Mouse (Mus musculus) forebrain, postnatal 0 days (tissue): ENCODE measurements around the gene Axin2. TPM values are rescaled to one million over a fixed set of nuclear protein-coding genes. Genes with fewer than 3 reads are reported as not detected.
A peak's percentile ranks its signal among the peaks of the same experiment; 100 is the strongest.

Experiments used
- ATAC-seq: fragments of 200-750 bp; cut with Nextera tagmentation; 2 replicates; pipeline ENCODE4 v1.8.0; 2017; ENCODE audit warnings: mild to moderate bottlenecking, moderate library complexity
- DNase-seq: peaks from one replicate; pipeline ENCODE4 v3.0.0-alpha.2; 2015
- H3K27ac ChIP-seq: fragments of 300-500 bp; sonication (generic); 2 replicates; pipeline ENCODE4 v1.5.1; 2014; ENCODE audit warnings: low read depth, mild to moderate bottlenecking, antibody characterized with exemption, low read length, moderate library complexity, mixed read lengths
- H3K27me3 ChIP-seq: fragments of 300-500 bp; sonication (generic); 2 replicates; pipeline ENCODE4 v1.6.1; 2014; ENCODE audit warnings: mild to moderate bottlenecking, low read length, mixed read lengths; ENCODE audit not compliant: insufficient read depth
- H3K36me3 ChIP-seq: fragments of 300-500 bp; sonication (generic); 2 replicates; pipeline ENCODE4 v1.6.1; 2014; ENCODE audit warnings: mild to moderate bottlenecking, moderate library complexity; ENCODE audit not compliant: insufficient read depth
- H3K4me1 ChIP-seq: fragments of 300-500 bp; sonication (generic); 2 replicates; pipeline ENCODE4 v1.6.1; 2014; ENCODE audit warnings: antibody characterized with exemption; ENCODE audit not compliant: insufficient read depth
- H3K4me2 ChIP-seq: fragments of 300-500 bp; sonication (generic); 2 replicates; pipeline ENCODE4 v1.6.1; 2014; ENCODE audit warnings: low read depth, mild to moderate bottlenecking, moderate library complexity
- H3K4me3 ChIP-seq: fragments of 300-500 bp; sonication (generic); 2 replicates; pipeline ENCODE4 v1.5.1; 2014; ENCODE audit warnings: low read depth, low read length, mixed read lengths
- H3K9ac ChIP-seq: fragments of 300-500 bp; sonication (generic); 2 replicates; pipeline ENCODE4 v1.6.1; 2014; ENCODE audit warnings: mild to moderate bottlenecking
- H3K9me3 ChIP-seq: fragments of 300-500 bp; sonication (generic); 2 replicates; pipeline ENCODE4 v1.6.1; 2016; ENCODE audit warnings: low read length
- CTCF ChIP-seq: sonication (generic); IDR thresholded peaks from 2 replicates; pipeline ENCODE4 v1.5.1; 2016; ENCODE audit warnings: antibody characterized with exemption, control low read depth, low read depth
- WGBS: fragments of 180-500 bp; shearing (Covaris S2); extraction: QIAGEN DNeasy Blood & Tissue Kit; methylation state at CpG from one replicate; pipeline ENCODE4 v1.1.7; 2014; 5-methylcytosine and 5-hydroxymethylcytosine counted together
- polyA plus RNA-seq: library from polyadenylated mRNA; unstranded; fragments of >200 nt; fragmentation: Nextera tagmentation; extraction: Ambion mirVana; gene quantifications from 2 replicates; pipeline ENCODE4 v1.2.1, GENCODE M21; 2015
- total RNA-seq: library from RNA; depleted of rRNA; stranded (reverse); fragments of >200 nt; gene quantifications from 2 replicates; pipeline ENCODE4 v1.2.3, GENCODE M21; 2014

Gene Axin2
- total and polyA plus RNA-seq, 2 experiments from 2014 or later: 5.0 to 35.6 TPM

DNA sequence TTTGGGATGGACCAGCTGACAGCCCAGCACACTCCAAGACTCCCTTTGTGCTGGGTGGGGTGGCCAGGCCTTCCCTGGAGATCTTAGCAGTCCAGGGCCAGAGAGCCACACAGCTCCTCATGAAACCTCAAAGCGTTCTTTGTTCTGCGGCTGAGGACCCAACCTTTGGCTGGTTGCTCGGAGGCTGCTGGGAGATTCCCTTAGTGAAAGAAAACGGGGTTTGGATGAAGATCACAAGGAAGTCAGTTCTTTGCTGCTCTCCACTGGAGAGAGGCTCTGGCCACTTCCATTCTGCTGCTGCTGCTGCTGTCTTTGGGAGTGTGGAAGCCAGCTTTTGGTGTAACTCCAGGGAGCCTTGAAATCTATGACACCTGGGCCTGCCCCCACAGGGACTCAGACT is 53.3 kb downstream of the Axin2 start:
- no peak overlapping the region for H3K27ac ChIP-seq
- peak; percentile 64 for ATAC-seq
- no peaks in the 10 kb centered on the region for H3K9me3 ChIP-seq

DNA sequence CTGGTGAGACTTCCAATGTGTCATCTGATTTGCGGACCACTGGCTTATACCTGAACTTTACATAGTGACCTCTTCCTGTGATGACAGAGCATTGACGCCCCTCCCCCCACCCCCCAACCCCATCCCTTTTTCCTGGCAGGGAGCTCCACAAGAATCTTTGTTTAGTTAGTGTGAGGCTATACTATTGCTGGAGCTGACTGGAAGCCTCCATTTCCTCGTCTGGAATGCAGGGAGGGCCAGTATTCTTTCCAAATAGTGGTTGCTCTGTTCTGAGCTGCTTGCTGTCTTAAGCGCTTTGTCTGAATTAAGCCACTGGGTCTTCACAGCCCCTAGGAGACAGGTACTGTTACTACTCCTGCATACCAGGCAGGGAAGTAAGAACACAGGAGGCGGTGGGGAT is 53.7 kb downstream of the Axin2 start:
- WGBS: 59% methylated on average over 5 of the region's 5 CpGs
- DNase-seq (no peak), ATAC-seq (peak; percentile 36)
- H3K9ac ChIP-seq: no peak overlapping the region
- no peaks in the 10 kb centered on the region for H3K9me3 ChIP-seq
- H3K4me1 ChIP-seq: no peaks in the 10 kb centered on the region
- no peak overlapping the region for H3K4me2 ChIP-seq
- 0 out of 2 replicates have a peak overlapping the region, but pooled peaks have one; percentile 9 for H3K27ac ChIP-seq
- no peaks in the 10 kb centered on the region for H3K36me3 ChIP-seq
- no peak for TF ChIP-seq CTCF
- no peaks in the 10 kb centered on the region for H3K27me3 ChIP-seq
- H3K4me3 ChIP-seq: no peak overlapping the region

More for the DNA sequence above, 53.3 kb downstream of the Axin2 start:
- no peak overlapping the region for H3K4me2 ChIP-seq
- TF ChIP-seq CTCF: no peak
- H3K4me3 ChIP-seq: no peak overlapping the region
- H3K9ac ChIP-seq: no peak overlapping the region
- DNase-seq: peak; percentile 27
- H3K27me3 ChIP-seq: no peaks in the 10 kb centered on the region
- 47% methylated on average over 4 of the region's 4 CpGs for WGBS
- no peaks in the 10 kb centered on the region for H3K4me1 ChIP-seq
- no peaks in the 10 kb centered on the region for H3K36me3 ChIP-seq

DNA sequence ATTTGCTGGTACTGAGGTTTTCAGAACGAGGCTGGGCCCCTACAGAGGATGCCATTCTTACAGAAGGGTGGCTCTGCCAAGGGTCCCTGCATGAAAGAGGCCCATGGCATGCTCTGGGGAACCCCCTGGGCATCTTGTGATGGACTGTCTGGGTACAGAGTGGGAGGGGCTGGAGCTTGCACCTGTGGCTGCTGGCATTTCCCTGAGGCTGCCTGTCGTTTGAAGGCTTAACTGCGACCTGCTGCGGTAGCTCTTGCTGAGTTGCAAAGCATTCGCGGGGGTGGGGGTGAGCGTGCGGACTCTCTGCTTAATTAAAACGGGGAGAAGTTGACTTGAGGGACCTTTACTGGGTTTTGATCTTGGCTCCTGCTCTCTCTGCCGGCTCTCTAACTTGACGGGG is 55.4 kb downstream of the Axin2 start:
- no peak for ATAC-seq
- no peak for DNase-seq
- no peaks in the 10 kb centered on the region for H3K27me3 ChIP-seq
- TF ChIP-seq CTCF: no peak
- H3K4me2 ChIP-seq: no peak overlapping the region
- H3K36me3 ChIP-seq: no peaks in the 10 kb centered on the region
- 16% methylated on average over 11 of the region's 11 CpGs for WGBS
- H3K27ac ChIP-seq: no peak overlapping the region
- no peak overlapping the region for H3K4me3 ChIP-seq
- H3K9ac ChIP-seq: no peak overlapping the region
- no peaks in the 10 kb centered on the region for H3K9me3 ChIP-seq
- H3K4me1 ChIP-seq: no peaks in the 10 kb centered on the region

DNA sequence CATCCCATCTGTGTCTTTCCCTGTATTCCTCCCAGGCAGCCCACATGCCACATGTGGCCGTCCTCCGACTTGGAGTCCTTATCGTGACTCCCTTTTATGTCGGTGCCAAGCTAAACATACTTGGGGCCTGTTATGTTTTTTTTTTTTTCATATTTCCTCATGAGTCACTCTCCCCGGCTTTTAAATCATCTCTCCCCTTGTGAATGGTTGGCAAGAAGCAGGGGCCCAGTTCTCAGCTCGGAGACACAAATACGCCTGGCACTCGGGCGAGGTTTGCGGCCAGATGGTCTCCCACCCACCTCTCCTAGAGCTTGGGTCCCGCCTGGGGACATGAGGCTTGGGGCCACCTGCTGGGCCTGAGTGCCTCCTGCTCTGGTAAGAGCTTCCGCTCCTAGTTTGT is 60.4 kb downstream of the Axin2 start:
- Histone ChIP-seq H3K4me2 (no peak overlapping the region), H3K36me3 (no peaks in the 10 kb centered on the region), H3K27me3 (no peaks in the 10 kb centered on the region), H3K9me3 (no peaks in the 10 kb centered on the region), H3K27ac (no peak overlapping the region), H3K9ac (no peak overlapping the region), H3K4me1 (no peaks in the 10 kb centered on the region), H3K4me3 (no peak overlapping the region)
- ATAC-seq (no peak), DNase-seq (no peak)
- no peak for TF ChIP-seq CTCF
- 66% methylated on average over 12 of the region's 12 CpGs for WGBS

DNA sequence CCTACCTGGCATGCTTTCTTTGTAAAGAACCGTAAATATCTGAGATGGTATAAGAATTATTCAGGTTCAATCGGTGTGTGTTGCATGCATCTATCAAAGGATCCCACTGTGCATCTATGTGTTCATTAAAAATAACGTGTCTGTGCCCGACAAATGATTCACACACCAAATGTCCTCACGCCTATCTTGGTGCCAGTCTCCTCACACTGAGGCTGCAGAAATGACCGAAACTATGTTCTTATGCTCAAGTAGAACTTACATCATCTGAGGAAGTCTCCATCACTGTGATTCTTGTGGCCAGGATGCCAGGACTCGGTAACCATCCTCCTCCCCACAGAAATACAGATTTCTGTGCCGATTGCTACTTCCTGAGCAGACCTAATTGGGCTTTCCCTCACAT is 60.9 kb downstream of the Axin2 start:
- no peak overlapping the region for H3K27ac ChIP-seq
- no peaks in the 10 kb centered on the region for H3K36me3 ChIP-seq
- 76% methylated on average over 8 of the region's 8 CpGs for WGBS
- no peak for DNase-seq
- H3K9ac ChIP-seq: no peak overlapping the region
- no peaks in the 10 kb centered on the region for H3K27me3 ChIP-seq
- H3K9me3 ChIP-seq: no peaks in the 10 kb centered on the region
- ATAC-seq: no peak
- no peak for TF ChIP-seq CTCF
- H3K4me1 ChIP-seq: no peaks in the 10 kb centered on the region
- no peak overlapping the region for H3K4me3 ChIP-seq
- no peak overlapping the region for H3K4me2 ChIP-seq

DNA sequence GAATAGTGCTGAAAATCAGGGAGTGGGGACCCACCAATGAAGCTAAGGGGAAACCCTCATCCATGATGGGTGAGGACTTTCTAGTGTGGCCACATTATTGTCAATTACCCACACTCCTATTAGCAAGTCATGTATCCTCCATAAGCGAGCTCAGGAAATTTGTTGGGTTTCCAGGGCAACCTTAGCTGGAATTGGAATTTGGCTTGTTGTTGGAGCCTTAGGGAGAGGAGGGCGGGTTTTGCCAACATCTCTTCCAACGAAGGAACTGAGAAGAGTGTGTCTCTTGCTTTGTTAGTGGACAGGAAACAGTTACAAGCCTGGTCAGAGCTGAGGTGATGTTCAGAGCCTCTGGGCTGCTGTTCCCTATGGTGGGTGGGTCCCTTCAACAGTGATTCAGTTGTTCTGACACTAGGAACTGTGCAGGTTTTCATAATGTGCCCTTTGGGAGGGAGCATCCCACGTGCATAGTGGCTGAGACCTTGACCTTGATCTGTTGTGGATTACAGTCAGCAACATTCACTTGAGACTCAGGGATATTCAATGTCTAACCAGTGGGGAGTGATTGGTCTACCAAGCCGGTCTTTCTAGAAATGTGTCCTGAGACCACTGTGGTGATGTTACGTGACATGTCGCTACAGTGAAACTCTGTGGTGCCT is 63.4 kb downstream of the Axin2 start:
- H3K4me2 ChIP-seq: no peak overlapping the region
- peak; percentile 27; the same call in 1 of the 2 replicates for ATAC-seq
- no peak for TF ChIP-seq CTCF
- H3K4me3 ChIP-seq: no peak overlapping the region
- H3K27ac ChIP-seq: no peak overlapping the region
- H3K9me3 ChIP-seq: no peaks in the 10 kb centered on the region
- H3K27me3 ChIP-seq: no peaks in the 10 kb centered on the region
- no peaks in the 10 kb centered on the region for H3K4me1 ChIP-seq
- H3K36me3 ChIP-seq: no peaks in the 10 kb centered on the region
- no peak overlapping the region for H3K9ac ChIP-seq
- DNase-seq: peak; percentile 48
- WGBS: 65% methylated on average over 7 of the region's 7 CpGs

DNA sequence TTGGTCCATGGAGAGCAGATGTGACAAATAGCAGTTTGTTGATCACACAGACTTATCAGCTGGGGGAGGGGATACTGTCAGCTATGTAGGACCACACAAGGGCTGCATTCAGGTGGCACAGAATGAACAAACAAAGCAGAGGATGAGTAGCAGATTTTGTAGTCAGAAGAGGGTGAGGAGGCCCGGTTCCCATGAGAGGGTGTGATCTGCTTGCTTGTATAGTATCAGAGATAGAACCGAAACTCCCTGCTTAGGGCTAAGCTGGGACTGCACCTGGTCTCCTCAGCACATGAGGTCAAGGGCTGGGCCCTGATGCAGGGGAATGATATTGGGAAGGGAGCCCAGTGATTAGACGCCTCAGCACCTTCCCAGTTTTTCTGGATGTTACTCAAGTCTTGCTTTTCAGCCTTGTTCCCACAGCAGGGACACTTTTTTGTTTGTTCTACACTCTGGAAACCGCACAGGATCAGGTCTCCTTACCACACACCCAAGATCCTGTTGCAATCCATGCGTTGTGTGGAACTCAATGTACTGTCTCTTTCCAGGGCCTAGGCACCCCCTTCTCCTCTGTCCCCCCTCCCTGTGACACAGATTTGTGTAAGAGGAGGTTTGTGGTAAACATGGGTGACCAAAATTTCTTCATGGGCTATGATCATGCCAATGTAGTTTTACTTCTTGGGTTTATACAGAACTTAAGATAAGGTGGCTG is 64.7 kb downstream of the Axin2 start:
- no peak overlapping the region for H3K9ac ChIP-seq
- WGBS: 66% methylated on average over 5 of the region's 5 CpGs
- TF ChIP-seq CTCF: no peak
- no peak overlapping the region for H3K4me3 ChIP-seq
- no peaks in the 10 kb centered on the region for H3K36me3 ChIP-seq
- no peaks in the 10 kb centered on the region for H3K27me3 ChIP-seq
- H3K4me1 ChIP-seq: no peaks in the 10 kb centered on the region
- H3K4me2 ChIP-seq: no peak overlapping the region
- no peak overlapping the region for H3K27ac ChIP-seq
- no peak for ATAC-seq
- no peaks in the 10 kb centered on the region for H3K9me3 ChIP-seq
- no peak for DNase-seq
